Mouse (Mus musculus) WW6 (cell line): Measurements from ENCODE around the gene Tmem120a.

Experiments
- DNase-seq: peaks from one replicate; pipeline ENCODE4 v3.0.0-alpha.2; 2013; ENCODE audit warnings: low read depth, low spot score

The Tmem120a gene

DNA sequence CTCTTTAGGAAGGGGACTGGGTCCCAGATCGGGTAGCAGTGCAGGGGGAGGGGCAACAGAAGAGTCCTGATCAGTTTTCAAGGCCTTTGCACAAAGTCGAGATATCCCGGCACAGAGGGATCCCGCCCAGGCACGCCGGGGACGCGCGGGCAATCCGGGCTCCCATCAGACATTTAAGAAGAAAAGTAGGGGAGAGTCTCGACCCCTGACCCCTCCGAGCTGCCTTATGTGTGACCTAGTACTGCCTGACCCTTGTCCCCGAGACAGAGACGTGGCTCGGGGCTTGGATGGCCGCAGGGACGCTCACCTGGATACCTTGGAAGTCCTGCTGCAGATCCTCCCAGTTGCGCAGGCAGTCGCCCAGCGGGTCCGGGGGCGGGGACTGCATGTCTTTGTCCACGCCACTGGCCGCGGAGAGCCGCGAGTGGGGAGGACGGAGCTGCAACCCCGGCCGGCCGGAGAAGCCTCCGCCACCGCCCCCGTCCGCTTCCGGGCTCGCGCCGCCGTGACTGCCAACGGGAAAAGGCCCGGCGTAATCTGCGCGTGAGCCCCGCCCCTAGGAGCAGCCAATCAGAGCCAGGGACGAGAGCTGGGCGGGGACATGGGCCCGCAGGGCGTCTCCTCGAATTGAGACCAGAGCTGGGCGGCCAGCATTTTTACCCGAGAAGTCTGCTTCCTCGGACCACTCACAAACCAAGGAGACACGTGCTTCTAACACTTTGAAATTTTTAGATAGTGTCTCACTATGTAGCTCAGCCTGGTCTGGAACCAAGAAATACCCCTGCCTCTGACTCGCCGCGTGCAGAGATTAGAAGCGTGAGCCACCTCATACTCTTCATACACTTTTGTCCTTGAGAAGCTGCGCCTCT is at the start of gene Tmem120a:
Gene Tmem120a (minus strand): TSS at position 708 of the 869 bp plus-strand sequence.
- DNase-seq: peak; percentile 69

- DNase-seq: no peak
Measured at GRCm38 (mm10) chr5:135782901-135783300, 38.7 kb upstream of the Tmem120a start.

- DNase-seq: no peak
Measured at GRCm38 (mm10) chr5:135780331-135780730, 36.1 kb upstream of the Tmem120a start.

- DNase-seq: peak; percentile 99
Measured at GRCm38 (mm10) chr5:135778471-135779445, 34.5 kb upstream of the Tmem120a start, which contains the start of gene Mdh2. Mdh2 (plus strand) TSS chr5:135778480.

DNA sequence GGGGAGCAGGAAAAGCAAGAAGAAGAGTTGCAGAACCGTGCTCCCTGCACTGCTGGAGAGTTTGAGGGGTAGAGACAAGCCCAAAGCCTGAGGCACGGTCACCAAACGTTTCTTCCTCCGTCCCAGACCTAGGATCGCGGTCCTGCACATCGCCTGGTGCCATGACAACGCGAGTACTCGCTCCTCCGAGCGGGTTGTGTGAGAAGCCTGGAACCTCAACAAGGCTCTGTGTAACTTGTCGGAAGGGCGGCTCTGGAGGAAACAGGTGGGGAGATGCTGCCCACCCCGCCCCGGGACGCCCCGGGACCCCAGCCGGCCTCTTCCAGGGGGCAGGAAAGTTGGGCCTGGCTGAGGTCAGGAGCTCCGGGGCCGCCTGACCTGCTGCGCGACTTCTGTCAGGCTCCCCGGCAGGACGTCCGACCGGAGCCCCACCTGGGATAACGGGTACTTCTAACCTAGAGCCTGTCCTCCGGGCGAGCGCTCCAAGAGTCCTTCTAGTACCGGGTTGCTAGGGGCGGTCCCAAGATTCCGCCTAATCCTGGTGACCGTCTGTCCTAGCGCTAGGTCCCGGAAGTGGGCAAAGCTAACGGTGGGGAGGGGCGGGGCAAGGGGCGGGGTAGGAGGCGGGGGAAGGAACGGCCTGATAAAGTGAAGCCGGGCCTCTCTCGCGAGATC is 33.7 kb upstream of the Tmem120a start, which contains the start of gene Styxl1:
Gene Styxl1 (minus strand): TSS at position 590 of the 675 bp plus-strand sequence.
- no peak for DNase-seq

DNA sequence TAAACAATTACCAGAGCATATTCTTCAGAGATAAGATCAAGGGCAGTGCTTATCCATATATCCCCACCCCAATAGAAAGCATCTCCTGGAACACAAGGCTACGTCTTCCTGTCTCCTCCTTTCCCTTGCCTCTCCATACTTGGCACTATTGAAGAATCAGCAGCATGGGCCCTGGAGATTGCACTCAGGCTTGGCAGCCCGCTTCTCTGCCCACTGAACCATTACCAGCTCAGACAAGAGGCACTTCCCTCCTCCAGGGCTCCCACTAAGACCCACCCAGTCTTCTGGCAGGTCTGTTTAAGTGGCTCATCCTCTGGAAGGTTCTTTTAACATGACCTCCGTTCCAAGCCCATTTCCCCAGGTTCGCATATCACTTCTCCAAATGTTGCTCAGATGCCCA is 32.3 kb upstream of the Tmem120a start:
- DNase-seq: no peak

DNA sequence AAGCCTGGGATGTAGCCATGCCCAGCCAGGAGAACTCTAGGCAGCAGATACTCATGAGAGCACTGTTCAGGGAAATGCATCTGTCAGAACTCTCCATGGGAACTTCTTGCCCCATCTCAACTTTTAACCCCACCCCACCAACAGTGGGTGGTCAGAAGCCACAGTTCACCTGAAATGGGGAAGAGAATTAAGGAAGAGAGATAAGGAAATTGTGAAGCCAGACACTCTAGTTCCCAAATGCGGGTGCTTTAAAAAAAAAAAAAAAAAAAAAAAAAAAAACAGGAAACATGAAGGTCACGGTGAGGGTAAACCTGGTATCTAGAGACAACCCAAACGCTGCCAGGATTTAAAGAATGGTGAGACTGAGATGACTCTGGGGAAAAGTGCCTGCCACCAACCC is 28.3 kb upstream of the Tmem120a start:
- no peak for DNase-seq

GRCm38 (mm10) chr5:135764971-135765370 is 20.7 kb upstream of the Tmem120a start:
- no peak for DNase-seq

DNA sequence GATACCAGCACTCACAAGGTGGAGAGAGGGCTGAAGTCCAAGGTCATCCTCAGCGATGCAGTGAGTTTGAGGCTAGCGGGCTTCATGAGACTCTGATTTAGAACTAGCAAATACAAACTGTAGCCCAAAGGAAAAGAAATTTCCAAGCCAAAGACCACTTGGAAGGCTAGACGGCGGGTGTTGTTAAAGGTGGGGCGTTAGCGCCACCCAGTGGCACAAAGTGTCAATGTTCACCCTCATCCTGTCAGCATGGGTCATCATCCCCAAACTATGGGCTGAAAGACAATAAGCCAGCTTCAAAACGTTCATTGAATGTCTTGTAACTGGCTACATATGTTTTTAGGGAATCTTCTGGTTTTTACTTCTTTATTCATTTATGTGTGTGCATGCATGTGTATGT is 19.3 kb upstream of the Tmem120a start:
- no peak for DNase-seq

GRCm38 (mm10) chr5:135761881-135762280 is 17.6 kb upstream of the Tmem120a start:
- DNase-seq: no peak

DNA sequence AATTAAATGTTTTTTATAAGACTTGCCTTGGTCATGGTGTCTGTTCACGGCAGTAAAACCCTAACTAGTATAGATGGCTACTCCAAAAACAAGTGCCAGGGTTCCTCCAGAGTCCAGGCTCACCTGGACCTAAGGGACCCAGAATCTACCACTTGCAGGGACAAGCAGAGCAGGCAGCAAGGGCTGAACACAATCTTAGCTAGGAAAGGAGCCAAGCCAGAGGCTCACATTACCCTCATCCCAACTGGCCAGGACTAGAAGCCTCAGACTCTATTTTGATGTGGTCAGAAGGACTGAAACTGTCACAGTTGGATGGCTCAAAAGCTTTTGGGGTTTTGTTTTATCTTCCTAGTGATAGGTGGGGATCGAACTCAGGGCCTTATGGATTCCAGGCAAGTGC is 7.3 kb upstream of the Tmem120a start:
- no peak for DNase-seq

DNA sequence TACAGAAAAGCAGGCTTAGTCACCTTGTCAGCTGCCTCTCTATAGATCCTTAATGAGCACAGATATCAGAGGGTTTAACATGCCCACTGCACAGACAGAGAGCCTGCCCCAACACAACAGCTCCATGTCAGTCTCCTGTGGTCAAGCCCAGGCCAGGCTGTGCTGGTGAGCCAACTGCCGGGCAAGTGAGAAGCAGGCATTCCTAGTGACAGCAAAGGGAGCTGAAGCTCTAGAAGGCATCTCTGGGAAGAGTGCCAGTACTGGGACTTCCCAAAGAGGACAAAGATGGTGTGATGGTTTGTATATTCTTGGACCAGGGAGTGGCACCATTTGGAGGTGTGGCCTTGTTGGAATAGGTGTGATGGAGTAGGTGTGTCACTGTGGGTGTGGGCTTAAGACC is 6.8 kb upstream of the Tmem120a start:
- no peak for DNase-seq

- DNase-seq: no peak
Measured at GRCm38 (mm10) chr5:135744742-135745141, 494 bp upstream of the Tmem120a start.

GRCm38 (mm10) chr5:135742941-135743740 is 1.1 kb downstream of the Tmem120a start:
- DNase-seq: no peak

DNA sequence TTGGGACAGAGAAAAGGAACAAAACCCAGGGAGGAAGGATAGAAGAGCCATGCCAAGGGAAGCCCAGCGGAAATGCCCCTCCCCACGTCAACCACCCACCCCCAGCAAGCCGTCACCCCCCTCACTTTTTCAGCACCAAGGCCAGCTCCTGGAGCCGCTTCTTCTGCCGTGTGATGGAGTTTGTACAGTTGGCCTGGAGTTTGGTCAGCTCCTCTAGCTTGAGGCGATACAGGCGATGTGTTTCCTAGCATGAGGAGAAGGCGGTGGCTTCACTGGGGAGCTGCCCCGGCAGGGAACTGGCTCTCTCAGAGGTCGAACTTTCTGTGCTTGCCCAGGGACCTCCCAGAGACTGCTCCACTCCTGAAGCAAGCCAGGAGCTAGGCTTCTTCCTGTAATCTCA is 2.1 kb downstream of the Tmem120a start:
- DNase-seq: no peak

GRCm38 (mm10) chr5:135738266-135738665 is 6.0 kb downstream of the Tmem120a start:
- DNase-seq: no peak

GRCm38 (mm10) chr5:135737154-135737553 is 7.1 kb downstream of the Tmem120a start:
- no peak for DNase-seq

DNA sequence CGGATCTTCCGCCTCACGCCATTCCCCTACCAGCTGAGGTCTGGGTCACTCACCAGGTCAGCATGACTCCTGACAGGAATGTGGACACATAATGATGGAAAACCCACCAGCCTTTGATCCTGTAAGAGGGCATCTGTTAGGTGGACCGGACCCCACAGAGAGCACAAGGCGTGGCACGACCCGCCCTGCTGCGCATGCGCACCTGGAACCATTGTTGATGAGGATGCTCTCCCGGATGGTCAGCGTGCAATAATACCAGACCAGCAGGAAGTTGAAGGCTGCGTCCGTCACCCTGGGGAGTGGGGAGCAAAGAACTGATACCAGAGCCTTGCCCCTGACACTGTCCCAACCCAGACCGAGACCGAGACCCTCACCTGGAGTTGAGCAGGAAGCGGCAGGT is 7.7 kb downstream of the Tmem120a start:
- DNase-seq: no peak

DNA sequence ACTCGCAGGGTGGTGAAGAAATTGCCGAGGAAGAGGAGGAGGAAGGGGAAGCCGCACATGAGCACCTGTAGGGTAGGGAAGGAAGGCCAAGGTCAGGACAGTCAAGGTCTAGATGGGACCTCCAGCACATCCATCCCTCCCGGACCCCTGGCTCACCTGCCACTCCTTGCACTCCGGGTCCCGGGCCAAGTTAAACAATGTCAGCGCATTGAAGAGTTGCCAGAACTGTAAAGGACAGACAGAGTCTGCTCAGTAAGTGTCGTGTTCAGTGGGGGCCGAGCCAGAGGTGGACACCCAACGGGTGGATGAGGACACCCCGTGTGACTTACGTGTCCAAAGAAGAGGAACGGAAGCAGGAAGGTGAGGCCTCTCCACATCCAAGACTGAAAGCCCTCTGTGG is 8.5 kb downstream of the Tmem120a start:
- DNase-seq: no peak

DNA sequence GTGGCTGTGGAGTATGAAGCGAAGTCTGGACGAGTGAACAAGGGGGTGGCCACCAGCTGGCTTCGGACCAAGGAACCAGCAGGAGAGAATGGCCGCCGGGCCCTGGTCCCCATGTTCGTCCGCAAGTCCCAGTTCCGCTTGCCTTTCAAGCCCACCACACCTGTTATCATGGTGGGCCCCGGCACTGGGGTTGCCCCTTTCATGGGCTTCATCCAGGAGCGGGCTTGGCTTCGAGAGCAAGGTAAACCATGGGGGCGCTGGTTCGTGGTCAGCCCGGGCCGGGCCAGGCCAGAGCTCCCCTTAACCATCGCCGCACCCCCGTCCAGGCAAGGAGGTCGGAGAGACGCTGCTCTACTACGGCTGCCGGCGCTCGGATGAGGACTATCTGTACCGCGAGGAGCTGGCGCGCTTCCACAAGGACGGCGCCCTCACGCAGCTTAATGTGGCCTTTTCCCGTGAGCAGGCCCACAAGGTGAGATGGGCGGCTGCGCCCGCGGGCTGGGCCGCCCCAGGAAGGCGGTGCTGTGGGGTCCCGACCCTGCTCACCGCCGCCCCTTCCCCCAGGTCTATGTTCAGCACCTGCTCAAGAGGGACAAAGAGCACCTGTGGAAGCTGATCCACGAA is 10.1 kb downstream of the Tmem120a start:
- DNase-seq: no peak
